Mouse (Mus musculus) adrenal gland, adult 18-20 months (tissue): ENCODE data around the gene Mpp1. TPM values are rescaled to one million over a fixed set of nuclear protein-coding genes. Genes with fewer than 3 reads are reported as not detected.
A peak's percentile ranks its signal among the peaks of the same experiment; 100 is the strongest.

Experiments used
- DNase-seq, 2 experiments: peaks; one replicate each; pipeline ENCODE4 v3.0.0; 2021 to 2022; ENCODE audit warnings: low spot score in 2 of 2
- long read RNA-seq, 2 experiments: library from polyadenylated mRNA; stranded (forward); transcript quantifications; one replicate each; pipeline ENCODE4 v2.0.0; 2021
- total RNA-seq, 2 experiments: library from RNA; stranded (reverse); gene quantifications; 1 replicate in 1 of 2; 2 replicates in 1 of 2; pipeline ENCODE4 v1.2.3; 2021

Gene Mpp1
- total RNA-seq: 10 to 100 TPM; 44.0 to 45.3 TPM
- long read RNA-seq, experiment 1, transcript Mpp1-201 (12 exons, 2,525 nt): major isoform, 28 of 30 reads
- long read RNA-seq, experiment 1, partial matches to known transcripts: 1 of 30 reads
- long read RNA-seq, experiment 1, other reads (novel, unspliced or antisense): 1 of 30 reads
- long read RNA-seq, experiment 2, transcript Mpp1-201 (12 exons, 2,525 nt): major isoform, 257 of 268 reads
- long read RNA-seq, experiment 2, partial matches to known transcripts: 4 of 268 reads
- long read RNA-seq, experiment 2, other reads (novel, unspliced or antisense): 7 of 268 reads

- peak; percentile 65 to 70 for DNase-seq
Measured at GRCm38 (mm10) chrX:75130467-75131160, at the start of gene Mpp1. TSS of gene Mpp1 (minus strand) at chrX:75131016.

- DNase-seq: no peak
Measured at GRCm38 (mm10) chrX:75163670-75164069, 32.9 kb upstream of the Mpp1 start, which contains the start of gene Smim9. TSS of gene Smim9 (minus strand) at chrX:75163770.

GRCm38 (mm10) chrX:75155576-75156243, 24.9 kb upstream of the Mpp1 start:
- DNase-seq: peak; percentile 17 to 46

- DNase-seq: no peak
Measured at GRCm38 (mm10) chrX:75152249-75152648, 21.4 kb upstream of the Mpp1 start.

- DNase-seq: no peak
Measured at GRCm38 (mm10) chrX:75150304-75150703, 19.5 kb upstream of the Mpp1 start.

GRCm38 (mm10) chrX:75148414-75148813, 17.6 kb upstream of the Mpp1 start:
- no peak for DNase-seq

- DNase-seq: peak; percentile 22 to 29
Measured at GRCm38 (mm10) chrX:75143124-75143555, 12.3 kb upstream of the Mpp1 start.

- no peak for DNase-seq
Measured at GRCm38 (mm10) chrX:75138182-75138581, 7.4 kb upstream of the Mpp1 start.

- no peak for DNase-seq
Measured at GRCm38 (mm10) chrX:75137729-75138128, 6.9 kb upstream of the Mpp1 start.

GRCm38 (mm10) chrX:75136938-75137337, 6.1 kb upstream of the Mpp1 start:
- DNase-seq: no peak

- DNase-seq: no peak
Measured at GRCm38 (mm10) chrX:75129474-75129873, 1.3 kb downstream of the Mpp1 start.

GRCm38 (mm10) chrX:75128333-75128980, 2.4 kb downstream of the Mpp1 start:
- no peak for DNase-seq

GRCm38 (mm10) chrX:75126893-75127292, 3.9 kb downstream of the Mpp1 start:
- DNase-seq: no peak

GRCm38 (mm10) chrX:75125606-75126005, 5.2 kb downstream of the Mpp1 start:
- DNase-seq: no peak

- DNase-seq: no peak
Measured at GRCm38 (mm10) chrX:75115550-75115949, 15.3 kb downstream of the Mpp1 start.

GRCm38 (mm10) chrX:75102293-75102692, 28.5 kb downstream of the Mpp1 start:
- no peak for DNase-seq

GRCm38 (mm10) chrX:75098799-75099198, 32.0 kb downstream of the Mpp1 start:
- no peak for DNase-seq

GRCm38 (mm10) chrX:75096163-75096770, 34.5 kb downstream of the Mpp1 start:
- DNase-seq: peak in 1 of 2 experiments; percentile 15

- DNase-seq: peak; percentile 76 to 77
Measured at GRCm38 (mm10) chrX:75095369-75096162, 35.2 kb downstream of the Mpp1 start, which contains the start of gene Dkc1. TSS of gene Dkc1 (plus strand) at chrX:75095854.

- no peak for DNase-seq
Measured at GRCm38 (mm10) chrX:75085654-75086053, 45.2 kb downstream of the Mpp1 start.
